Mouse (Mus musculus) embryonic facial prominence, embryonic 15.5 days (tissue): ENCODE measurements at regions not wholly inside any gene's neighbourhood (a gene's known extent, or its start where the extent isn't known, plus 50 kb on each side); places are given as distances from the start of the nearest gene placed in this dataset.

Experiments
- ATAC-seq: fragments of 200-750 bp; cut with Nextera tagmentation; 2 replicates; pipeline ENCODE4 v1.8.0; 2017; ENCODE audit warnings: low read depth, moderate TSS enrichment; ENCODE audit not compliant: insufficient number of reproducible peaks, low FRiP score, low TSS enrichment
- H3K27ac ChIP-seq: fragments of 300-500 bp; sonication (generic); replicated peaks from 2 replicates; pipeline ENCODE4 v1.5.1; 2015; ENCODE audit warnings: mild to moderate bottlenecking, inconsistent platforms
- H3K27me3 ChIP-seq: fragments of 300-500 bp; sonication (generic); 2 replicates; pipeline ENCODE4 v1.6.1; 2015; ENCODE audit warnings: inconsistent platforms
- H3K36me3 ChIP-seq: fragments of 300-500 bp; sonication (generic); 2 replicates; pipeline ENCODE4 v1.6.1; 2015; ENCODE audit warnings: mild to moderate bottlenecking, inconsistent platforms
- H3K4me1 ChIP-seq: fragments of 300-500 bp; sonication (generic); 2 replicates; pipeline ENCODE4 v1.6.1; 2015; ENCODE audit warnings: inconsistent platforms
- H3K4me2 ChIP-seq: fragments of 300-500 bp; sonication (generic); replicated peaks from 2 replicates; pipeline ENCODE4 v1.6.1; 2015; ENCODE audit warnings: mild to moderate bottlenecking, inconsistent platforms
- H3K4me3 ChIP-seq: fragments of 300-500 bp; sonication (generic); replicated peaks from 2 replicates; pipeline ENCODE4 v1.5.1; 2015; ENCODE audit warnings: mild to moderate bottlenecking, inconsistent platforms
- H3K9ac ChIP-seq: fragments of 300-500 bp; sonication (generic); 2 replicates; pipeline ENCODE4 v1.6.1; 2015; ENCODE audit warnings: inconsistent platforms
- H3K9me3 ChIP-seq: fragments of 300-500 bp; sonication (generic); replicated peaks from 2 replicates; pipeline ENCODE4 v1.6.1; 2016; ENCODE audit warnings: inconsistent platforms
- WGBS: fragments of 180-500 bp; shearing (Covaris S2); methylation state at CpG from one replicate; pipeline ENCODE4 v1.1.7; 2015; 5-methylcytosine and 5-hydroxymethylcytosine counted together

DNA sequence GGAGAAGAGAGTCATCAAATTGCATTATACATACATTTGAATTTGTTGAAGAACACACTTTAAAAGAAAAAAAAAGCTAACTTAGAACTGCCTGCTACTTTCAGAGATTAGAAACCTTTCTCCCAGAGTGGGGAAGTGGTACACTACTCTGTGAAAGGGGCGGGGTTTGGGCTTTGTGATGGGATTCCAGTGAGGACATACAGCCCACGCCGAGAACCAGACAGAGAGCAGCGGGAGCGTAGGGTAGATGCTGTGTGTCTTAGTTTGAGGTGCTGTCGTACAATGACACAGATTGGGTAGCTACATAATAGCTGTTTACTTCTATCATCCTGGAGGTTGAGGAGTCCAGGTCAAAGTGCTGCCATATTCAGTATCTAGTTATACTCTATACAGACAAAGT lies 136.5 kb upstream of the Serpine2 start:
- ATAC-seq: no peak
- no peaks in the 10 kb centered on the region for H3K27me3 ChIP-seq
- H3K36me3 ChIP-seq: no peaks in the 10 kb centered on the region
- WGBS: 91% methylated on average over 6 of the region's 6 CpGs
- no peak overlapping the region for H3K9ac ChIP-seq
- no peak overlapping the region for H3K4me3 ChIP-seq
- H3K9me3 ChIP-seq: no peaks in the 10 kb centered on the region
- H3K27ac ChIP-seq: no peak overlapping the region
- no peaks in the 10 kb centered on the region for H3K4me1 ChIP-seq
- no peak overlapping the region for H3K4me2 ChIP-seq

DNA sequence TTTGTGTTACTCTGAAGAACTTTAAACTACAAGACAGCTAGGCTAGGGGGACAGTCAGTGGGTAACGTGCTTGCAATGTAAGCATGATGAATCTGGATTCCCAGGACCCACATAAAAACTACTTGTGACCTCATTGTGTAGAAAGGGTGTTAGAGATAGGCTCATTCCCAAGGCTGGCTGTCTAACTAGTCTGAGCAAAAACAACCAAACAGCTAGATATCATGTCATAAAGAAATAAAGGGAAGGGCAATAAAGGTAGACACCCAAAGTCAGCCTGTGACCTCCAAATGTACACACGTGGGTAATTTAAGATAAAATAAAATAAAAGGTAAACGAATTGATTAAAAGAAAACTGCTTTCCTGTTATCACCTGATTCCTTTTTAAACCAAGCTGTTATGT lies 123.7 kb upstream of the Serpine2 start:
- no peaks in the 10 kb centered on the region for H3K36me3 ChIP-seq
- H3K4me2 ChIP-seq: no peak overlapping the region
- ATAC-seq: no peak
- no peak overlapping the region for H3K27ac ChIP-seq
- H3K4me1 ChIP-seq: 0 out of 2 replicates have a peak, but pooled peaks cover 3% of the 10 kb centered on the region
- no peaks in the 10 kb centered on the region for H3K27me3 ChIP-seq
- H3K4me3 ChIP-seq: no peak overlapping the region
- no peak overlapping the region for H3K9ac ChIP-seq
- WGBS: 80% methylated on average over 3 of the region's 3 CpGs
- H3K9me3 ChIP-seq: no peaks in the 10 kb centered on the region

DNA sequence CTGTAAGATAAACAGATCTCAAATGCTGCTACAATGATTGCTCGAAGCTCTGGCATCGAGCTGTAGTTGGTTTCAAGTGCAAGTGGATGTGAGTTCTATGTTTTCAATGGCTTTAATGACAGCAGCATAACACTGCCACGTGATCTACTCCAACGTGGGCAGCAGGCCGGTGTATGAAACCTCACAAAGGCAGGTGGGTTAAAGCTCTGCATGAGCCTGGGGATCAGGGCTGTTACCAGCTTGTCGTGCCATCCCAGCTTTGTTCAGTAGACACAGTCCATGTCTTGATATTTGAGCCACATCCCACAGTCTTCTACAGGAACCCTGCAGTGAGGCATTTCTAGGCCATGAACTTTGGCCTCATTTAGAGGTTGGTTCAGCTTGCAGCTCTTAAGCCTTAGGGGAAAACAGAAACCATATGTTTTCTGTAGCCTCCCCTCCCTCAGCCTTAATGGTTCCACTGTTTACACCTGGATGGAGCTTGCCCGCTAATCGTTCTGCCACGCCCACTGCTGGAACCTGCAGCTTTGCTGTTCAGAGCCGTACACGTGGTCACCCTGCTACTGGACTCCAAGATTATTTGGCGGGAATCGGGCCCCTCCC lies 121.8 kb upstream of the Serpine2 start:
- Histone ChIP-seq H3K27ac (no peak overlapping the region), H3K4me1 (0 out of 2 replicates have a peak, but pooled peaks cover 16% of the 10 kb centered on the region), H3K9me3 (no peaks in the 10 kb centered on the region), H3K9ac (no peak overlapping the region), H3K4me2 (no peak overlapping the region), H3K36me3 (no peaks in the 10 kb centered on the region), H3K27me3 (no peaks in the 10 kb centered on the region), H3K4me3 (no peak overlapping the region)
- peak; percentile 29; the same call in 1 of the 2 replicates for ATAC-seq
- 38% methylated on average over 13 of the region's 13 CpGs for WGBS

GRCm38 (mm10) chr1:79979863-79980262 lies 118.9 kb upstream of the Serpine2 start:
- ATAC-seq: no peak
- Histone ChIP-seq H3K9me3 (no peaks in the 10 kb centered on the region), H3K27me3 (no peaks in the 10 kb centered on the region), H3K4me2 (no peak overlapping the region), H3K4me1 (0 out of 2 replicates have a peak, but pooled peaks cover 16% of the 10 kb centered on the region), H3K9ac (no peak overlapping the region), H3K36me3 (no peaks in the 10 kb centered on the region), H3K27ac (no peak overlapping the region), H3K4me3 (no peak overlapping the region)
- 73% methylated on average over 6 of the region's 6 CpGs for WGBS

GRCm38 (mm10) chr1:79978156-79978555 lies 117.2 kb upstream of the Serpine2 start:
- no peaks in the 10 kb centered on the region for H3K27me3 ChIP-seq
- no peaks in the 10 kb centered on the region for H3K9me3 ChIP-seq
- no peak for ATAC-seq
- 0 out of 2 replicates have a peak, but pooled peaks cover 16% of the 10 kb centered on the region for H3K4me1 ChIP-seq
- no peak overlapping the region for H3K4me2 ChIP-seq
- no peaks in the 10 kb centered on the region for H3K36me3 ChIP-seq
- H3K27ac ChIP-seq: peak overlapping the region; percentile 56; the same call in 1 of the 2 replicates
- 20% methylated on average over 5 of the region's 5 CpGs for WGBS
- H3K4me3 ChIP-seq: no peak overlapping the region
- H3K9ac ChIP-seq: no peak overlapping the region

- peak; percentile 55; the same call in 1 of the 2 replicates for ATAC-seq
- no peaks in the 10 kb centered on the region for H3K9me3 ChIP-seq
- peaks cover 6% of the 10 kb centered on the region; the same call in 1 of the 2 replicates for H3K4me1 ChIP-seq
- H3K9ac ChIP-seq: no peak overlapping the region
- H3K4me3 ChIP-seq: no peak overlapping the region
- H3K27ac ChIP-seq: no peak overlapping the region
- no peak overlapping the region for H3K4me2 ChIP-seq
- WGBS: 0% methylated on average over 1 of the region's 1 CpGs
- no peaks in the 10 kb centered on the region for H3K27me3 ChIP-seq
- H3K36me3 ChIP-seq: no peaks in the 10 kb centered on the region
Observed at GRCm38 (mm10) chr1:79956121-79956520, 95.1 kb upstream of the Serpine2 start.

DNA sequence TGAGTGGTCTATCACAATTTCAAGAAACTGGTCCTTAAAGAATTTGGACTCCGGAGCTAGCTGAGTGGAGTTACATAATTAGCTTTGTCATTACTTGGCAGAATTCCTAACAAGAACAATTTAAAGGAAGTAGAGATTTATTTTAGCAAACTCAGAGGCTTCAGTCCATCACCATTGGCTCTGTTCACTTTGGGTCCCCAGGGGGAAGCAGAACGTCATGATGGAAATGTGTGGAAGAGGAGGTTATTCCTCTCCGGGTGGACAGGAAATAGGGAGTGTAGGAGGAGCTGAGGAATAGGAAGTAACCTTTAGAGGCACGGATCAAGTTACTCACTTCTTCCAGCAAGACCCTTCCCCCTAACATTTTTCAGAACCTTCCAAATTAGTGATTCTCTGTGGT lies 83.3 kb upstream of the Serpine2 start:
- H3K4me3 ChIP-seq: no peak overlapping the region
- no peaks in the 10 kb centered on the region for H3K27me3 ChIP-seq
- H3K27ac ChIP-seq: no peak overlapping the region
- 60% methylated on average over 4 of the region's 4 CpGs for WGBS
- H3K4me1 ChIP-seq: no peaks in the 10 kb centered on the region
- no peak for ATAC-seq
- no peaks in the 10 kb centered on the region for H3K9me3 ChIP-seq
- H3K36me3 ChIP-seq: no peaks in the 10 kb centered on the region
- H3K9ac ChIP-seq: no peak overlapping the region
- no peak overlapping the region for H3K4me2 ChIP-seq

DNA sequence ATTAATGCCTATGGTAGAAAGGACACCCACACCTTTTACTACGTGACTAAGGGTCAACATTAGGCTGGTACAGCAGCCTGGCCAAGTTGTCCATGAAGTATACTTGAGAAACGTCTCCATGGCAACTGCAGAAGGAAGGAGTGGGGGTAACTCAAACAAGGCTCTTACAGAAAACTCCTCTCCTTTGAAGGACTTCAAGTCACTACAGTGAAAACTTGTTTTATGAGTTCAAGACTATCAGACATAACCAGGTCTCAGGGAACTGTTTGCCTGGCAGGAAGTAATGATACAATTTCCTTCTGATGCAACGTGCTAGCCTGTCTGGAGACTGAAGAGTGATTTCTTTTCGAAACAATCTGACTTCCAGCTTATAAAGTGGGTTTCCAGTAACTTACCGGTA lies 71.5 kb upstream of the Serpine2 start:
- whole genome bisulfite sequencing: 72% methylated on average over 5 of the region's 5 CpGs
- no peak overlapping the region for H3K4me3 ChIP-seq
- no peaks in the 10 kb centered on the region for H3K4me1 ChIP-seq
- H3K36me3 ChIP-seq: no peaks in the 10 kb centered on the region
- H3K27me3 ChIP-seq: no peaks in the 10 kb centered on the region
- H3K9me3 ChIP-seq: no peaks in the 10 kb centered on the region
- no peak overlapping the region for H3K9ac ChIP-seq
- no peak overlapping the region for H3K4me2 ChIP-seq
- H3K27ac ChIP-seq: no peak overlapping the region
- ATAC-seq: no peak

GRCm38 (mm10) chr1:79927740-79928139 lies 66.8 kb upstream of the Serpine2 start:
- no peaks in the 10 kb centered on the region for H3K36me3 ChIP-seq
- H3K27ac ChIP-seq: no peak overlapping the region
- no peak overlapping the region for H3K4me2 ChIP-seq
- H3K4me1 ChIP-seq: no peaks in the 10 kb centered on the region
- H3K4me3 ChIP-seq: no peak overlapping the region
- ATAC-seq: no peak
- WGBS: 67% methylated on average over 2 of the region's 2 CpGs
- H3K9ac ChIP-seq: no peak overlapping the region
- no peaks in the 10 kb centered on the region for H3K27me3 ChIP-seq
- H3K9me3 ChIP-seq: no peaks in the 10 kb centered on the region

DNA sequence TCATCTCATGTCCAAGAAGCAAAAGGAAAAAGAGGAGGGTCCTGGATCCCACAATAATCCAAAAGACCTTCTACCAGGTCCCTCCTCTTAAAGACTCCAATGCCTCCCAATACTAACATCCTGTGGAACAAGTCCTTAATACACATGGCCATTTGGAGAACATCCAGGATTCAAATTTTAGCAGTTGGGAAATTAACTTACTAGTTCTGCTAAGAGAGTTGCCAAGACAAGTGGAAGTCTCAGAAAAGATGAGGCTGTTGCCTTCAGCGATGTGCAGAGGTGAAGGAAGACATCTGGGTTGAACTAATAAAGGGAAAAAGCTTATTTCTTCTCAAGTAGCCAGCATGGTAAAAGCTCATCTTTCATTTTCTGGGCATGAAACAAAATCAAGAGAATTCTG lies 64.8 kb upstream of the Serpine2 start:
- Histone ChIP-seq H3K4me3 (no peak overlapping the region), H3K9me3 (no peaks in the 10 kb centered on the region), H3K36me3 (no peaks in the 10 kb centered on the region), H3K27me3 (no peaks in the 10 kb centered on the region), H3K4me2 (no peak overlapping the region), H3K9ac (no peak overlapping the region), H3K4me1 (no peaks in the 10 kb centered on the region), H3K27ac (no peak overlapping the region)
- 40% methylated on average over 1 of the region's 1 CpGs for WGBS
- no peak for ATAC-seq

- WGBS: 68% methylated on average over 3 of the region's 3 CpGs
- H3K27me3 ChIP-seq: no peaks in the 10 kb centered on the region
- no peak for ATAC-seq
- no peaks in the 10 kb centered on the region for H3K36me3 ChIP-seq
- no peak overlapping the region for H3K4me3 ChIP-seq
- H3K9ac ChIP-seq: no peak overlapping the region
- no peaks in the 10 kb centered on the region; the same call in 1 of the 2 replicates for H3K4me1 ChIP-seq
- H3K4me2 ChIP-seq: no peak overlapping the region
- H3K27ac ChIP-seq: no peak overlapping the region
- no peaks in the 10 kb centered on the region for H3K9me3 ChIP-seq
Observed at GRCm38 (mm10) chr1:79921890-79922289, 60.9 kb upstream of the Serpine2 start.

DNA sequence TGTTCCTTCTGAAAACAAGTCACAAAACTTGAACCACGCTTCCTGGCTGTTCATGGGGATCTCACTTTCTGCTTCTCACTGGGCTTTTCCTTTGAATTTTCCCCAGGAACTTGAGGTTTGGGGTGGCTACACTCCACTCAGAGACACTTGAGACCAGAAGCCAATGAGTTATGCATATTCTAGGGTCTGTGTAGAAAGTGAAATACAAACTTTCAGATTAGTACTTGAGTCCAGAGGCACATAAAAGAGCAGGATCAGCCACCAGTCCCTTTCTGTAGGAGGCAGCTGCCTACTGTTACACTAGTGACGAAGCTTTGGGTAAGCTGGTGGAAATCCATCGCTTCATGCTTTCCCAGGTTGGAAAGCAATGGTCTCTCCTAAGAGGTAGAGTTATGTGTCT lies 60.4 kb upstream of the Serpine2 start:
- H3K27ac ChIP-seq: no peak overlapping the region
- no peak overlapping the region for H3K9ac ChIP-seq
- no peaks in the 10 kb centered on the region for H3K36me3 ChIP-seq
- no peak for ATAC-seq
- no peaks in the 10 kb centered on the region for H3K9me3 ChIP-seq
- H3K27me3 ChIP-seq: no peaks in the 10 kb centered on the region
- H3K4me3 ChIP-seq: no peak overlapping the region
- H3K4me1 ChIP-seq: no peaks in the 10 kb centered on the region; the same call in 1 of the 2 replicates
- H3K4me2 ChIP-seq: no peak overlapping the region
- 82% methylated on average over 3 of the region's 3 CpGs for WGBS
